Comparison of ENCODE assay signal across 8 mouse cellular contexts in genomic region chr1:43444531-43444930, GRCm38 (mm10). TPM values are rescaled to one million over a fixed set of nuclear protein-coding genes. Genes with fewer than 3 reads are reported as not detected.
A peak's percentile ranks its signal among the peaks of the same experiment; 100 is the strongest.
DNase-seq lines count a peak whose midpoint lies in the region; ATAC-seq and TF ChIP-seq lines count a peak whose summit lies in the region.

Nck2 (plus strand) TSS chr1:43444579.

- peak within 1 kb of the TSS; percentile 89 for H3K4me2 ChIP-seq in midbrain, embryonic 15.5 days

- ATAC-seq in midbrain, embryonic 15.5 days (replicated peaks): no peak
- no peak for ATAC-seq in erythroid progenitor cell, adult 5-6 weeks (replicated peaks; ENCODE audit: low FRiP score, poor library complexity, severe bottlenecking)

- peaks cover 4% of the 10 kb centered on the region; the same call in 1 of the 2 replicates for H3K27me3 ChIP-seq in spleen, adult 2 months (ENCODE audit: control insufficient read depth, insufficient read depth, low read length)
- peaks cover 12% of the 10 kb centered on the region for H3K27me3 ChIP-seq in forebrain, embryonic 10.5 days (ENCODE audit: poor library complexity, severe bottlenecking)
- no peaks in the 10 kb centered on the region for H3K27me3 ChIP-seq in limb, embryonic 10.5 days (ENCODE audit: low read depth, poor library complexity, severe bottlenecking)
- H3K27me3 ChIP-seq in midbrain, embryonic 15.5 days (replicated peaks): 0 out of 2 replicates have a peak, but pooled peaks cover 2% of the 10 kb centered on the region

- no peaks in the 10 kb centered on the region; the same call in 1 of the 2 replicates for H3K36me3 ChIP-seq in spleen, adult 2 months (ENCODE audit: control insufficient read depth, insufficient read depth, low read length)
- H3K36me3 ChIP-seq in forebrain, embryonic 10.5 days (replicated peaks): no peaks in the 10 kb centered on the region
- 0 out of 2 replicates have a peak, but pooled peaks cover 4% of the 10 kb centered on the region for H3K36me3 ChIP-seq in limb, embryonic 10.5 days
- no peaks in the 10 kb centered on the region for H3K36me3 ChIP-seq in midbrain, embryonic 15.5 days (replicated peaks)

- no peak for DNase-seq in spleen, adult 2 months (ENCODE audit: low read depth in 1 of 2, low spot score in 2 of 2)
- DNase-seq in spleen, adult 18-20 months: no peak
- no peak for DNase-seq in forebrain, embryonic 10.5 days (ENCODE audit: extremely low spot score, low spot score)
- no peak for DNase-seq in heart, postnatal 25 days (ENCODE audit: low spot score)
- DNase-seq in limb, embryonic 10.5 days (ENCODE audit: low spot score): no peak
- DNase-seq in spleen, postnatal 4 days (ENCODE audit: low spot score in 2 of 2): no peak

- TF ChIP-seq POLR2A in spleen, adult 2 months (IDR thresholded peaks at IDR 0.05; ENCODE audit: low read depth, low read length): no peak

- intact Hi-C loops in heart, postnatal 25 days (cut with DNase I): loop anchor here (10.0 kb wide), 1 partner anchor 340 kb away; no protein-coding TSS in a partner anchor

- no peaks in the 10 kb centered on the region for H3K9me3 ChIP-seq in forebrain, embryonic 10.5 days
- H3K9me3 ChIP-seq in limb, embryonic 10.5 days (replicated peaks): no peaks in the 10 kb centered on the region
- H3K9me3 ChIP-seq in midbrain, embryonic 15.5 days: no peaks in the 10 kb centered on the region

- peaks cover 9% of the 10 kb centered on the region; the same call in 1 of the 2 replicates for H3K4me1 ChIP-seq in spleen, adult 2 months (ENCODE audit: control insufficient read depth, insufficient read depth, insufficient read length)
- H3K4me1 ChIP-seq in forebrain, embryonic 10.5 days: peaks cover 27% of the 10 kb centered on the region
- H3K4me1 ChIP-seq in limb, embryonic 10.5 days: peaks cover 24% of the 10 kb centered on the region
- H3K4me1 ChIP-seq in midbrain, embryonic 15.5 days: peaks cover 22% of the 10 kb centered on the region

- 53% methylated on average over 9 of the region's 9 CpGs for WGBS in spleen, adult 2 months
- WGBS in forebrain, embryonic 10.5 days: 20% methylated on average over 9 of the region's 9 CpGs
- WGBS in limb, embryonic 10.5 days: 13% methylated on average over 9 of the region's 9 CpGs
- WGBS in midbrain, embryonic 15.5 days: 23% methylated on average over 9 of the region's 9 CpGs

- no peak for TF ChIP-seq CTCF in spleen, adult 2 months (IDR thresholded peaks at IDR 0.05; ENCODE audit: extremely low read depth, insufficient read depth, insufficient read length, insufficient replicate concordance)

- peak within 1 kb of the TSS; percentile 83 for H3K9ac ChIP-seq in midbrain, embryonic 15.5 days

- peak within 1 kb of the TSS; percentile 63; the same call in 1 of the 2 replicates for H3K27ac ChIP-seq in spleen, adult 2 months (ENCODE audit: insufficient read depth, low read length)
- H3K27ac ChIP-seq in forebrain, embryonic 10.5 days: peak within 1 kb of the TSS; percentile 98
- peak within 1 kb of the TSS; percentile 99 for H3K27ac ChIP-seq in limb, embryonic 10.5 days
- H3K27ac ChIP-seq in midbrain, embryonic 15.5 days: peak within 1 kb of the TSS; percentile 89

- peak within 1 kb of the TSS; percentile 79 for H3K4me3 ChIP-seq in spleen, adult 2 months (ENCODE audit: extremely low read depth, insufficient read depth, insufficient read length)
- peak within 1 kb of the TSS; percentile 94 for H3K4me3 ChIP-seq in forebrain, embryonic 10.5 days
- H3K4me3 ChIP-seq in limb, embryonic 10.5 days: peak within 1 kb of the TSS; percentile 94
- H3K4me3 ChIP-seq in midbrain, embryonic 15.5 days: peak within 1 kb of the TSS; percentile 83

RNA-seq across cellular contexts. Expression of gene Nck2, which starts in this region (rescaled TPM):
- 15.9 and 22.9 TPM in 2 replicates for polyA plus RNA-seq in spleen, adult 2 months (2012; rRNA removed)
- 35.3 and 36.8 TPM in 2 replicates for polyA plus RNA-seq in forebrain, embryonic 10.5 days (2016; fragmentation: Nextera tagmentation; extraction: Ambion mirVana)
- total RNA-seq in heart, postnatal 25 days (2021): 10 to 100 TPM; 14.3 to 15.4 TPM
- polyA plus RNA-seq in limb, embryonic 10.5 days (2016; fragmentation: Nextera tagmentation; extraction: Ambion mirVana): 46.5 and 51.5 TPM in 2 replicates
- 35.5 and 37.6 TPM in 2 replicates for polyA plus RNA-seq in midbrain, embryonic 15.5 days (2015; fragmentation: Nextera tagmentation; extraction: Ambion mirVana)
- 1.8 and 3.4 TPM in 2 replicates for total RNA-seq in erythroid progenitor cell, adult 5-6 weeks (2015; ENCODE audit: low replicate concordance)
- total RNA-seq in erythroid progenitor cell, adult 5-6 weeks (2017; ENCODE audit: low replicate concordance): 1.2 and 5.3 TPM in 2 replicates
